Comparison of ENCODE assay signal across 8 mouse cellular contexts in the genomic region with DNA sequence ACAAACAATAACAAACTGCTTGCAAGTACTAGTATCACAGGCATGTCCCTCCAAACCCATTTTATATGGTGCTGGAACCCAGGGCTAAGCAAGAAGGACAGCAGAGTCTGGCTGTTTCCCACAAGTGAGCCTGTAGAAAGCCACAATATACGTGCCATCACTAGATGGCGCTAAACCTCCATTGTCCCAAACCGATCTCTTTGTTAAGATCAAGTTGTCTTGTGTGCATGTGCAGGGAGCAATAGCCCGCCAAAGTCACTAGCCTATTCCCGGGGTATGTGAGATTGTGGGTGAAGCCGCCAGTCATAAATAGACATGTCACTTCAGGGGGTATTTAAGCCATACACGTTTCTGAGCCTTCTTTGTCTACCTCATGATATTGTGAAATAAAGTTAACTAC.
DNase-seq lines count a peak whose midpoint lies in the region; ATAC-seq lines count a peak whose summit lies in the region.
"Not testable (repeated sequence)": the region's sequence is repeated elsewhere in the genome, so short reads cannot be mapped to it uniquely, and the experiment has no call there.

No protein-coding gene starts in this region.

- peaks cover 77% of the 10 kb centered on the region for H3K9me3 ChIP-seq in forebrain, embryonic 10.5 days
- H3K9me3 ChIP-seq in heart, embryonic 16.5 days (replicated peaks; ENCODE audit: control insufficient read depth, low read length); stomach, embryonic 15.5 days: not testable (repeated sequence)
- H3K9me3 ChIP-seq in limb, embryonic 12.5 days: peaks cover 59% of the 10 kb centered on the region
- H3K9me3 ChIP-seq in midbrain, embryonic 14.5 days (ENCODE audit: control insufficient read depth, low read length): peaks cover 26% of the 10 kb centered on the region

- not testable (repeated sequence) for H3K27ac ChIP-seq in forebrain, embryonic 10.5 days; heart, embryonic 16.5 days (ENCODE audit: low read length); limb, embryonic 12.5 days; midbrain, embryonic 14.5 days (replicated peaks; ENCODE audit: low read depth, low read length); stomach, embryonic 15.5 days

- peak; percentile 34 for DNase-seq in A20 (ENCODE audit: low read depth, low spot score)
- peak; percentile 19 for DNase-seq in adrenal gland, postnatal 25 days
- not testable (repeated sequence) for DNase-seq in forebrain, embryonic 10.5 days (ENCODE audit: extremely low spot score, low spot score)
- peak; percentile 51 for DNase-seq in kidney, adult 18-20 months
- DNase-seq in midbrain, embryonic 14.5 days: peak; percentile 57

- not testable (repeated sequence) for H3K36me3 ChIP-seq in forebrain, embryonic 10.5 days (replicated peaks); heart, embryonic 16.5 days (ENCODE audit: control insufficient read depth, insufficient read depth); limb, embryonic 12.5 days; midbrain, embryonic 14.5 days (ENCODE audit: control insufficient read depth, insufficient read depth, low read length); stomach, embryonic 15.5 days

- not testable (repeated sequence) for H3K9ac ChIP-seq in heart, embryonic 16.5 days (ENCODE audit: low read length); limb, embryonic 12.5 days (replicated peaks); midbrain, embryonic 14.5 days (replicated peaks; ENCODE audit: low read length); stomach, embryonic 15.5 days

- peak overlapping the region; percentile 25 for H3K4me3 ChIP-seq in forebrain, embryonic 10.5 days
- H3K4me3 ChIP-seq in heart, embryonic 16.5 days (ENCODE audit: low read length); limb, embryonic 12.5 days (replicated peaks): not testable (repeated sequence)
- H3K4me3 ChIP-seq in midbrain, embryonic 14.5 days (replicated peaks; ENCODE audit: low read depth, low read length): 0 out of 2 replicates have a peak overlapping the region, but pooled peaks have one; percentile 5
- H3K4me3 ChIP-seq in stomach, embryonic 15.5 days (replicated peaks): peak overlapping the region; percentile 10; the same call in 1 of the 2 replicates

- H3K4me1 ChIP-seq in forebrain, embryonic 10.5 days; heart, embryonic 16.5 days (ENCODE audit: control insufficient read depth, insufficient read depth, low read length); limb, embryonic 12.5 days (replicated peaks); midbrain, embryonic 14.5 days (ENCODE audit: control insufficient read depth, insufficient read depth, low read length); stomach, embryonic 15.5 days: not testable (repeated sequence)

- 51% methylated on average over 7 of the region's 7 CpGs for WGBS in forebrain, embryonic 10.5 days
- WGBS in heart, embryonic 16.5 days: 43% methylated on average over 7 of the region's 7 CpGs
- 59% methylated on average over 7 of the region's 7 CpGs for WGBS in limb, embryonic 12.5 days
- 64% methylated on average over 7 of the region's 7 CpGs for WGBS in midbrain, embryonic 14.5 days
- 44% methylated on average over 7 of the region's 7 CpGs for WGBS in stomach, embryonic 15.5 days

- H3K4me2 ChIP-seq in heart, embryonic 16.5 days (ENCODE audit: low read depth, low read length): peak overlapping the region; percentile 39
- H3K4me2 ChIP-seq in limb, embryonic 12.5 days: peak overlapping the region; percentile 26
- not testable (repeated sequence) for H3K4me2 ChIP-seq in midbrain, embryonic 14.5 days (ENCODE audit: low read length)
- peak overlapping the region; percentile 37 for H3K4me2 ChIP-seq in stomach, embryonic 15.5 days

- not testable (repeated sequence) for ATAC-seq in heart, embryonic 16.5 days (replicated peaks; ENCODE audit: extremely low read depth, insufficient read depth, low FRiP score); limb, embryonic 12.5 days (ENCODE audit: insufficient number of reproducible peaks, insufficient read depth, low FRiP score, low TSS enrichment, low read depth); midbrain, embryonic 14.5 days (ENCODE audit: low FRiP score, low TSS enrichment); stomach, embryonic 15.5 days (ENCODE audit: insufficient read depth, low FRiP score, low read depth)

- H3K27me3 ChIP-seq in forebrain, embryonic 10.5 days (ENCODE audit: poor library complexity, severe bottlenecking); heart, embryonic 16.5 days (ENCODE audit: control insufficient read depth, insufficient read depth, low read length); limb, embryonic 12.5 days; midbrain, embryonic 14.5 days (ENCODE audit: control insufficient read depth, insufficient read depth, low read length); stomach, embryonic 15.5 days (replicated peaks): not testable (repeated sequence)
